Mouse (Mus musculus) layer of hippocampus, adult 9-11 months (tissue): ENCODE results near the gene Pofut2.
A peak's percentile ranks its signal among the peaks of the same experiment; 100 is the strongest.

Source experiments
- DNase-seq: peaks from one replicate; pipeline ENCODE4 v3.0.0; 2022

Pofut2 gene

DNA sequence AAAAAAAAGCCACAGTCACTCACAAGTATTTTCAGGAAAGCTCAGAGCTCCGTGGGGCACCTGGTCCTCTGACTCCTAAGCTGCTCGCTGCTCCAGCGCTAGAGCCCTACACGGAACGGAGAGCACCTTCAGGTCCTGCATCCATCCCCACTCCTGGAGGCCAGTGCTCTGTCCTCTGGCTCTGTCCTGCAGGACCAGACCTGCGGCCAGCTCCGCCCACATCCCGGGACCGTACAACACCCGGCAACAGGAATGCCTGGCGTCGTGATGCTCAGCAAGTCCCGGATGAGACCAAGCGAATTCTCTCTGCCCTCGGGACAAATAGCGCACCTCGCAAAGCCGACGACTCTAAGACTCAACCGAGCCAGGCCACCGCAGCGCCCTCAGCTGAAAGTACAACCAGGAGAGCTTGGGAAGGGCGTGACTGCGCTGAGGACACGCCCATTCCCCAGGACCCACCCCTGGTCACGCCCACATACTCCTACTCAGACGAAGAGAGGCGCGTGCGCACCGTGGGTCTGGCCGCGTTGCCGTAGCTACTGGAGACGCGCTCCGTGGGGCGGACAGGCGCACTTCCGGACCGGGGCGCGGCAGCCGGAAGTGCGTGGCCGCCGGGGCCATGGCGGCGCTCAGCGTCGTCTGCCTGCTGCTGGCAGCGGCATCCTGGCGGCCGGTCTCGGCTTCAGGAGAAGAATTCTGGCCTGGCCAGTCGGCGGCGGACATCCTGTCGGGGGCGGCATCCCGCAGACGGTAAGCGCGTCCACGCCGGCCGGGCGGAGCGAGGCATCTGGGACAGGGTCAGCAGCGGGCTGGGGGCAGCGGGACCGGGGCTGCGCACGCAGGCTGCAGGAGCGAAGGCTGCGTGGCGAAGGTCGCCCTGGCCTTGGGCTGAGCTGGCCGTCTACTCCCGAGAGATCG lies at the start of gene Pofut2:
Gene Pofut2, plus strand, starts transcription at position 515 of the 918 bp plus-strand sequence.
- peak; percentile 96 for DNase-seq

GRCm38 (mm10) chr10:77209261-77209660 lies 49.8 kb upstream of the Pofut2 start:
- no peak for DNase-seq

GRCm38 (mm10) chr10:77210666-77211065 lies 48.4 kb upstream of the Pofut2 start:
- DNase-seq, result no peak

GRCm38 (mm10) chr10:77211116-77211570 lies 47.9 kb upstream of the Pofut2 start:
- DNase-seq, result no peak

DNA sequence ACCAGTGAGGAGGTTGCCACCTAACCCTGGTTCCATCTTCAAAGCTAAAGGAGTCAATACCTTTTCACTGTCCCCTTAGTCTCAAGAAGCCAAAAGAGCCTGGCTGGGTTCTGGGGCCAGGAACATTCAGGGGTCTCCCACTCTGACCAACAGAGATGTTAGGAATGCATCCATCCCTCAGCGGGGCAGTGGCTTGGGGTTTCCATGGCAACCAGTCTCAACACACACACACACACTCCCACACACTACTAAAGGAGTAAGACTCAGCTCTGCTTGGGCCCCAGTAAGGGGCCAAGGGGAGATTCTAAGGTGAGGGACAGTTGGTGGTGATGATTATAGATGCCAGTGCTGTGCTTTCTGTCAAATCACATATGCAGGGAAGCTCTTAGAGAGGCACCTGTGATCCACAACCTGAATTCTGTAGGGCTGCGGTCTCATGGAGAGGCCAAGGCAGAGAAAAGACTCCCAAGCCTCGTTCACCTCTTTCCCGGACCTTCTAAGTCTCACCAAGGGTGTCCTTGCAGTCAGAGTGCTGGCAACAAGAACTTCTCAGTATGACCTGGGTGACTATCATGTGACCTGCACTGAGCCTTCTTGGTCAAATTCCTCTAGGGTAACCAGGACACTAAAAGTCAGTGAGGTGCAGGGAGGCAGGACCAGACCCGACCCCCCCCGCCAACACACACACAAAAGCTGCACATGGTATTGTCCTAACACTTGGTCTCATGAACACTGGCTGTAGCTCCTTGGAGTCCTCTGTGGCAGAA lies 46.5 kb upstream of the Pofut2 start:
- DNase-seq, result no peak

- DNase-seq, result no peak
Measured at GRCm38 (mm10) chr10:77213483-77213882, 45.5 kb upstream of the Pofut2 start.

- no peak for DNase-seq
Measured at GRCm38 (mm10) chr10:77214586-77214985, 44.4 kb upstream of the Pofut2 start.

GRCm38 (mm10) chr10:77215641-77216040 lies 43.4 kb upstream of the Pofut2 start:
- DNase-seq, result no peak

GRCm38 (mm10) chr10:77216313-77216712 lies 42.7 kb upstream of the Pofut2 start:
- no peak for DNase-seq

DNA sequence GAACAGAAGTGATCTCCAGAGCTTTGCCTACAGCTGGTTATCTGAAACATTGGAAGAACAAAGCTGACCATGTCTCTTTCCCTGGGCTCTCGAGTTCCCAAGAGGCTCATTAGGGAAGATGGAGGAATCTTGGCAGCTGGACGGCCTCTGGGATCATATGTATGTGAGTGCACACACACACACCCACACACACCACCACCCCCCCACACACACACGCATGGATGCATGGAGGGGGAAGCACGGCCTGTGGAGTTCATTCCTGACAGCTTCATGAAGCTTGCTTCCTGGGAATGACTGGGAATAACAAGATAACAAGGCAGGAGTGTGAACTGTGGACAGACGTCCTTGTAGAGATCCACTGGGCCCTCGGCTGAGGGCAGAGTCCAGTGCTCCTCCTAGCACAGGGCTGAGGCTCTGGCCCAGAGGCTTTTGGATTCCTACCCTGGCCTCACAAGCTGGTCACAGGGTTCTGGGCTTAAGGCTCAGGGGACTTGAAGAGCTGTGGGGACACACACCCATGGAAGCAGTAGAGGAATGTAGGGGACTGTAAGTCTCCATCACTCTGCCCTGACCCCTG lies 41.8 kb upstream of the Pofut2 start:
- no peak for DNase-seq

GRCm38 (mm10) chr10:77218059-77218458 lies 41.0 kb upstream of the Pofut2 start:
- no peak for DNase-seq

DNA sequence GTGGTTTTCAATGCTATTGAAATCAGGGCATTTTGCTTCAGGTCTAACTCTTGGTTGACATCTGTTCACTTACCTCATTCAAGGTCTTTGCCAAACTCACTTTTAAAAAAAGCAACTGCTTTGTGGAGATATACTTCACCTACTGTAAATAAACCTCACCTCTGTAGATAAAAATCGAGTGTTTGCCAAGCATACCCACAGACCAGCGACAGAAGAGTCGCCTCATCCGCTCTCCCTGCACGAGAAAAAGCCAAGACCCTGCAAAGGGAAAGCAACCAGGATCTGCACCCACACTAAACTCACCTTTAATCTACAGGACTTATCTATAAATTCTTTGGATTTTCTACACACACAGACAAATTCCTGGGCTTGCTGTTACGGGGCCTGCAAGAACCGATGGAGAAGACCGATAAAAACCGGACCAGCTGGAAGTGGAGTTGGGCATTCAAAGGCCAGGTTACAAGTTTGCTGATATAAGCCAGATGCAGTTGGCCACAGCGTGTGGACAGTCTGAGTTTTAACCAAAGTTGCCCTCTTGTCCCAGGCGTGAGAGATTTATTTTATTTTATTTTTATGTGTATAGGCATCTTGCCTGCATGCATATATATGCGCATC lies 39.5 kb upstream of the Pofut2 start:
- no peak for DNase-seq

- no peak for DNase-seq
Measured at GRCm38 (mm10) chr10:77221108-77221507, 37.9 kb upstream of the Pofut2 start.

DNA sequence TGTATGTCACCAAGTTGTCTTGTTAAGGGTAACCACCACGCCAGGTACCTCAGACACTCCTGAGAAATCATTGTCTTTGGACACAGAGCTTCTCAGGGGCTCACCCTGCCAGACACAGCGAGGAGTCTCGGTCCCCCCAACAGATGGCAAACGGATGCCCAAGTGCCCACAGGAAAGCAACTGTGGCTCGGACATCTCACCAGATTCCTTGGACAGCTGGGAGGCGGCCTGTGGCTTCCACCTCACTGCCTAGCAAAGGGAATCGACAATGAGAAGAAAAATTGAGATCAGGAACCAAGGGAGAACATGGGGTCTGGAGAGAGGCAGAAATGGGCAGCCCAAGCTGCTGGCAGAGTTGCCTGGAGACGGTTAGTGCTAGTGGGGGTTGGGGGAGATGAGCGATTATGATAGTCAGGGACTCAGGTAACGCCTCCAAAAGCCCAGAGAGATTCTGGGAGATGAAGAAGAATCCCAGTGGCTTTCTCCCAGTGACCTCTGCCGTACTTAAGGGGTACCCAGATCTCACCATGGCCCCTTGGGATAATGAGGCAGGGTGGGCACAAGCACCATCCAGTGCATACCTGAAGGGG lies 36.0 kb upstream of the Pofut2 start:
- no peak for DNase-seq

DNA sequence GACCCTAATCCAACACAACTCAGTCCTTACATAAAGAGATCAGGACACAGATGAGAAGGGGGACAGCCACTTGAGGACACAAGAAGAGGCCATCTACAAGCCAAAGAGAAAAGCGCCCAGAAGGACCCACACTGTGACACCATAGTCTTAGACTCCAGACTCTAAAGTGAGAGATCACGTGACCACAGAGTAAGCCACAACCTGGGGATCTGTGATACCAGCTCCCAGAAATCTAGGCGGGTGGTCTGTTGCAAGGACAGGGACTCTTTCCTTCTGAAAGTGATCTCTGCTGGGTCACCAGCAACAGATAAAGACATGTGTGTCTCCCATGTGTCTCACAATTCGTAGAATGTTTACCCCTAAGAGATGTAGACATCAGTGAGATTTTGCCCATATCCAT lies 34.6 kb upstream of the Pofut2 start:
- DNase-seq, result no peak

DNA sequence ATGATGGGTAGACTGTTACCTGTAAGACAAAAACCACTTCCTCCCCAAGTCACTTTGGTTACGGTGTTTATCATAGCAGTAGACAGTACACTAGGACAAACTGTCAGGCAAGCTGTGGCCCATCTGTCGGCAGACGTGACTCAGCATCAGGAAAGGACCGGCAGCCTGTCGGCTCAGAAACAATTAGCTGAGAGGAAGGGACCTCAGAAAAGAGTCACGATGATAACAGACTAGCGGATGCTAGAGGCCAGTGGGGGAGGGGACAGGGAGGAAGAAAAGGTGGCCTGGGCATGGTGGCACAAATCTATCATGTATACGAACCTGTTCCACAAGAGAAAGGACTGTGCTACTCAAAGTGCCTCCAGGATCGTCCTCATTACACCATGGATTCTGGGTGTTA lies 33.6 kb upstream of the Pofut2 start:
- no peak for DNase-seq

DNA sequence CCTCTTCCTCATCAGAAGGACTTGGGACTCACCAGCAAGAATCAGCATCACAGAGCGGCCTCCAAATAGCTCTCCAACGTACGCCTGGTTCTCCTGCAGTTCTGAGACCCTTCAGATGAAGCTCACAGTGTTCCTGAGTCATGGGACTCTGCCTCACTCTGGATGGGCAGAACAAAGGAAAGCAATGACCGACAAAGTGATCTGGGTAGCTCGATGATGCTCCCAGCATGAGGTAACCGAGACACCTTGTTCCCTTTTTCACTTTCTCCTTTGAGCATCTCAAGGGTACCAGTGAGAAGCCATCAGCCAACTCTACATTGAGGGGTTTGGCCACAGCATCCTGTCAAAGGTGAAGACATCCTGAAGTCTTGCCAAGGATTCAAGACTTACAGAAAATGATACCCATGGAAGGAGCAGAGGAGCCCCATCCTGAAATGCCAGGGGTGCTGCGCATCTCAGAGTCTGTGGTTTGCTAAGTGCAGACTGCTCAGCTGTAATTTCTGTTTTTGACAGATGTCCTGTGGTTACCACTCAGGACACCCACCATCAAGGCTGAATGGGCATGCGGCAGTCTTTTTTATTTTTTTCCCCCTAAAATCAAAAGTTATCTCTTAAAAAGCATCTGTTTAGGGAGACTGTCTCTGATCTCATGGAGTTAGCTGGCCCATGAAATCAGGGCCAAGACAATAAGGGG lies 32.9 kb upstream of the Pofut2 start:
- no peak for DNase-seq

GRCm38 (mm10) chr10:77226691-77227367 lies 32.2 kb upstream of the Pofut2 start:
- DNase-seq, result no peak

DNA sequence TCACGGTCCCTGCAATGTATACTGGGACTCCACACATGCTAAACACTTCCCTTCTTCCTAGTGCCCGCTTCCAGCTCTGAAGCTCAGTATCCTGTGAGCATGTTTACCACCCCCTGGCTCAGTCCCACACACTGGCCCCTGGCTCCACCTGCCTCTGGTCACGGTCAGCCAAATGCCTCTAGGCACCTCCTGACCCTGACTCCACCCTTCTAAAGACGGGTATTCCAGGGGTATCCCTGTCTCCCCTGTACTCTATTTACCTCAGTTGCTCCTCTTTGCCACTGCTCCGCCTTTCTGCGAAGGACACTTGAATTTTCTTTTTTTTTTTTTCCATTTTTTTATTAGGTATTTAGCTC lies 31.7 kb upstream of the Pofut2 start:
- no peak for DNase-seq

DNA sequence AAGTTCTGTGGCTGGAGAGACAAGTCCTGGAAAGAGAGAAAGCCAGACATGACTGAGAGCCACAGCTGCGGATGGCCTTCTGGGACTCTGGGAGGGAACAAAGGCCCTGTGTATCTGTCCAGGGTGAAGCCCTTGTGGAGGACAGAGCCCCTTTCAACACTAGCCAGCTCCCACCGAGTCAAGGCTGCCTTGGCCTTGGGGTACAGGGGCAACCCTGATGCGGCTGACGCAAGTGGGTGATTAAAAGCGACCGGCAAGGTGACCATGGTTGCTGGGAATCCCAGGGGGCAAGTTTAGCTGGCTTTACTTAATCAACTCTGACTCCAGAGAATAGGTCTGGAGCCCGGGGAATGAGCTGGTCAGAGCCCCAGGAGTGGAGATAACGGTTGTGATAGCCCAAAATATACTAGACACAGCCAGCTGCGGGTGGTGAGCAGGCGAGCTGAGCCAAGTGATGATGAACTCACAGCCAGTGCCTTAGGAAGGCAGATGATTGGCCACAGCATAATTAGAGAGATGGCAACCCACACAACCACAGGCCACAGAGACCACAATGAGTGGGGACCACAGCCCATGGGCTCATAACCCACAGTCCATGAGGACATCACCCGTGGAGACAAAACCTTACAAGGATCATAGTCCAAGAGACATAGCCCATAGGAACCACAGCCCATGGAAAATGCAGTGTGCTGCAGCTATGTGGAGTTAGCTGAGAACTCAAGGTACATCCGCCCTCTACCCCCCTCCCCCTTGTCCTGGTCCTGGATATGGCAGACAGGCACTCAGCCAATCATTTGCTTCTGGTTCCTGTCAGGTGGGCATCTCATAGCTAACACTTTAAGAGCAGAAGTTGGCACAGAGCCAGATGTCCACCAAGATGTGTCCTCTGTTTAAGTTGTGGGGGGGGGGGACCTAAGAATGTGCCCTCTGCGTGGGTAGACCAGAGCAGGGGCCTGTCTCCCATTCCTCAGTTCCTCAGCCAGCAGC lies 29.1 kb upstream of the Pofut2 start:
- DNase-seq, result no peak
